Mouse (Mus musculus) mouse embryonic stem cell (cell line): Measurements from ENCODE around the gene Coq10a.

ENCODE experiments used
- in situ Hi-C, 2 experiments: fragments of 300-500 bp; cut with MboI; formaldehyde crosslinking; loops; 1 replicate in 1 of 2; 3 replicates in 1 of 2; pipeline ENCODE4 v1.14.3; 2019 to 2020; ENCODE audit warnings: low sequenced_read_pairs in 2 of 2, low pct_unique_long_range_greater_than_20kb in 1 of 2, mixed read lengths in 1 of 2; ENCODE audit not compliant: unreplicated experiment in 1 of 2

Coq10a gene

GRCm38 (mm10) chr10:128390366-128390765 is 21.6 kb upstream of the Coq10a start:
- in situ Hi-C loops, result no loop called here

DNA sequence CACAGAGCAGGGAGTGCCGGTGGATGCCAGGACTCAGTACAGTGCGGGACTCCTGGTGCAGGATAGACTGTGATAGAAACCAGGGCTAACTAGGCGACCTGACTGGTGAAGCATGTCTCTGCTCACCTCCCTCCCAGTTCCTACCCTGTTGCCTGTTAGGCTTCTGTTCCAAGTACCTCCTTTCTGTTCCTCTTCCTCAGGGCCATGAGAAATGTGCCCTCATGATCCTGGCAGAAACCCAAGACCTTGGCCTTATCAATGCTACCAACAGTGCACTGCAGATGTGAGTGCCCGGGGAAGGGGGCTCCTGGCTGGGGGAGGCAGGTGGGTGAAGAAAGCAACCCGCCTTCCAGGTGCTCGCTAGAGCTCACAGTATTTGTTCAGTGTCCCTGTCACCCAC is 20.8 kb upstream of the Coq10a start:
- in situ Hi-C loops, result no loop called here

DNA sequence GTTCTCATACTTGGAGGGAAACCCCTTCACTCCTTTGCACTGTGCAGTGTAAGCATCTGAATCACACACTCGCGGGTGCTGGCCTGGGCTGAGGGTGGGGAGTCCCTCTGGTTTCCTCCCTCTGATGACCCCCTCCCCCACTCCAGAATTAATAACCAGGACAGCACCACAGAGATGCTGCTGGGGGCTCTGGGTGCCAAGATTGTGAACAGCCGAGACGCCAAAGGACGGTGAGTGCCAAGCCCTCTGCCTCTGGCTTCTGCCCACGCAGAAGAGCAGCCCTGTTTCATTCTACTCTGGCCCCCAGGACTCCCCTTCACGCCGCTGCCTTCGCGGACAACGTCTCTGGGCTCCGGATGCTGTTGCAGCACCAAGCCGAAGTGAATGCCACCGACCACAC is 20.1 kb upstream of the Coq10a start:
- in situ Hi-C loops, result no loop called here

GRCm38 (mm10) chr10:128385902-128386301 is 17.1 kb upstream of the Coq10a start:
- in situ Hi-C loops, result no loop called here

GRCm38 (mm10) chr10:128382482-128382881 is 13.7 kb upstream of the Coq10a start:
- in situ Hi-C loops, result no loop called here

DNA sequence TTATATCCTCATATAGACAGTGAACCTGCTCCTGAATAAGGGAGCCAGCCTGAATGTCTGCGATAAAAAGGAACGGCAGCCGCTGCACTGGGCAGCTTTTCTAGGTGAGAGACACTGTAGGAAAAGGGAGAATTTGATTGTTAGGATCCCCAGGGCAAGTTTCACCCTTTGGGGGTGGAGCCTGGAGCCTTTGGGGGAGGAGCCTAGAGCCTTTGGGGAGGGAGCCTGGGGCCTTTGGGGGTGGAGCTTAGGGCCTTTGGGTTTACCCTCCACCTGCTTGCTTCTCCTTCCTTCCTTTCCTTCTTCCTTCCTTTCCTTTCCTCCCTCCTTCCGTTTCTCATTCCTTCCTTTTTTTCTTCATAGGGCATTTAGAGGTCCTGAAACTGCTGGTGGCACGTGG is 11.8 kb upstream of the Coq10a start:
- in situ Hi-C loops, result no loop called here

GRCm38 (mm10) chr10:128379260-128379659 is 10.5 kb upstream of the Coq10a start:
- in situ Hi-C loops, result no loop called here

DNA sequence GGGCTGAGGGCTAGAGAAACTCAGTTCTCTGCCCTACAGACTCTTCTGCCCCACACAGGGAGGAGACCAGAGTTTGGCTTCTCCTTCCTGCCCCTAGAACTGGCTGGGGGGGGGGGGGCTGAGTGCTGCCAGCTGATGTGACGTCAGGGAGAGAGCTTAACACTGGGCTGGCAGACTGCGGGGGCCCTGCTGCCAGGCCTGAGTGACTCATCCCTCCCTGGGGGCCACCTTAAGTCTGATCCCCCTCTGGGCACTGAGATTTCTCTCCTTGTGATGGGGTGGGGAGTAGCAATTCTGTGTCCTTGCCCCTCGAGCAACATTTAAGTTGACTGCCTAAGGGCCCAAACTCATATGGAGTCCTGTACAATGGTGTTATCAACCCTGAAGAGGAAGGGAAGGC is 9.7 kb upstream of the Coq10a start:
- in situ Hi-C loops, result no loop called here

DNA sequence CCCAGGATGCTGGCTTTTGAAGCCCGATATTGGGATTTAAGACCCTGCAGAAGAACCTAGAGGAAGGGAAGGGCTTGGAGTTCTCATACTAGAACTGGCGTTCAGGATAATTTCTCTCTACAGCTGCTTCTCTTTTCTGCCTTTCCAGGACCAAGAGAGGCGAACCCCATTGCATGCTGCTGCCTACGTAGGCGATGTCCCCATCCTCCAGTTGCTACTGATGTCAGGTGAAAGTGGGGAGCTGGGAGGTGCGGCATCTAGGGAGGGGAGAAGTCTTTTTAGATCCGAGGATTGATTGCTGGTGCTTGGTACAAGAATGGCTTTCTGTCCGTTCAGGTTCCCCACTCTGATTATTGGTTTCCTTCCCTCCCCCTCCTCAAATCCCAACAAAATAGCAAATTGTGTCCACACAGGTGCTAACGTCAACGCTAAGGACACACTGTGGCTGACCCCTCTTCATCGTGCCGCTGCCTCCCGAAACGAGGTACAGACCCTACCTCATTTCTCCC is 9.2 kb upstream of the Coq10a start:
- in situ Hi-C loops, result no loop called here

GRCm38 (mm10) chr10:128377222-128377939 is 8.6 kb upstream of the Coq10a start:
- in situ Hi-C loops, result no loop called here

DNA sequence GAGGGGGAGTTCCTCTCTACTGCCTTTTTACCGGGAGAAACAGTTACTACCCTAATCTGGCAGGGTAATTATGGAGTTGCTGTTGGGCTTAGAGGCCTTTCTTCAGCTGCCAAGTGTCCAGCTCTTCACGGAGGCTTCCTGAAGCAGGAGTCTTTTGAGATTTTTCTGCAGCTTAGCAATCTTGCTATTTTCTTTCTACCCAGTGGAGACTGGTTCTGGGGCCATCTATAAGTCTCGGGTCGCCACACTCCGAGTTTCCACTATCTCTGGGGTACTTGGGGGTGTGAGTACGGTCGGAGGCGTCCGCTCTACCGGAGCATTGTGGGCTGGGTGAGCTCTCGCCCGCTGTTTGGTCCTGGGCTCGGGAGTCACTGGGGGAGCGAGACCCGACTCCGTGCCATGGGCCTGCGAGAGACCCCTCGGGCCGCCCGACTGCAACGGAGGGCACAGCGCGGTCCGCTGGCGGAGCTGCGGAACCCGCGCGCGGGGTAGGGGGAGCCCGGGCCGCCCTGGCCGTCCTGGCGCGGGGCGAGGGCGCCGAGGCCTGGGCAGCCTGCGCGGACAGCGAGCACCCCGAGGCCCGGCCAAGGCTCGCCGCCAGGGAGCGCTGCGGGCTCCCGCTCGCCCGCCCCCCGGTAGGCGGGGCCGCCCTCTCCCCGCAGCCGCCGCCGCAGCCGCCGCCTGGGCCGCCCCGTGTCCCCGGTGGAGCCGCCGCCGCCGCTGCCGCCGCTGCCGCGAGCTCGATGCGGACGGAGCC is 7.8 kb upstream of the Coq10a start, which contains the start of gene Ankrd52:
TSS of gene Ankrd52 (plus strand) at position 661 of the 757 bp plus-strand sequence.
- in situ Hi-C loops, result no loop called here

DNA sequence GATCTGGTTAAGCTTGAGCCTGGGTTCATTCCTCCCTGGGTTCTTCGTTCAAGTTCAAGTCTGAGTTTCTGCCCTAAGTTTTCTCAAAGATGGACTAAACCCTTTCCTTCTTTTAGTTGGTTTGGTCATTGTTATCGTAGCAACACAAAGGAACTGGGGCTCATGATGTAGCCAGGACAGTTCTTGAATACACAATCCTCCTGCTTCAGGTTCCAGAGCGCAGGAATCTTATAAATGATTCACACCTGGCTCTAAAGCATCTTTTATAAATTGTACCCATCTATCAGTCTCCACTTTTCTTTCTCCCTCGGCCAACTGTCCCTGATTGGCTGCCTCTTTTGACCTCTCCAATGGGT is 7.3 kb upstream of the Coq10a start:
- in situ Hi-C loops, result no loop called here

GRCm38 (mm10) chr10:128374393-128374792 is 5.6 kb upstream of the Coq10a start:
- in situ Hi-C loops, result no loop called here

- in situ Hi-C loops, result no loop called here
These were observed 4.4 kb upstream of the Coq10a start for GRCm38 (mm10) chr10:128372989-128373748.

GRCm38 (mm10) chr10:128372142-128372541 is 3.3 kb upstream of the Coq10a start:
- in situ Hi-C loops, result no loop called here

DNA sequence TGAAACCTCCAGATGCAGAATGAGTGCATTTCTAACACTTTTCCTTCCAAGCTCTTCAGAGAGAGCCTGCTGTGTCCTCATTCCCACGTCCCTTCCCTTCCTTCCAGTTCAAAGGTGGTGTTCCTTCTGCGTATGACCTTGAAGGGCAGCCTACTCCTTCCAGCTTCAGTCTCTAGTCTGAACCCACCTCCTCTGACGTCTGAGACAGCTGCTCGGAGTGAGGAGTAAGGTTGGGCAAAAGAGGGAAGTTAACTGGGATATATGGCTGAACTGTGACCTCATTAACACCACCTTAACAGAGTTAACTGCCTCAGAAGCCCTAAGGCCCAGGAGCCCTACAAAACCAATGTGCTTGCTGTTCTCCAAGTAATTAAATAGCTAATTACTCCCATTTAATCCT is 1.8 kb upstream of the Coq10a start:
- in situ Hi-C loops, result no loop called here

DNA sequence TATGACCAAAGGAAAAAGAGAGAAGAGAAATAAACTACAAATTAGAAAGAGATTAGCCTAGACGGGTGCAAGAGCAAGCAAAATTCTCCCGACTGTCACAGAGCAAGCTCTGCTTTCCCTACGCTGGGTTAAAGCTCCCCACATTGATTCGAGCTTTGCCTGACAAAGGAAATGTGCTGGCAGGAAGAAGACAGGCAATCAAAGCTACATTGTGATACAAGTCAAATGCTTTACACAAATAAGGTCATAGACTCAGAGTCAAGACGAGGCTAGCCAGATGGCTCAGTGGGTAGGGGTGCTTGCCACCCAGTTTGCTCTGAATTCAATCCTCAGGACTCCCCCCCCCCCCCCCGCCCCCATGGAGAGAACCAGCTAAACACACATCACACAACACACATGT is 1.2 kb upstream of the Coq10a start:
- in situ Hi-C loops, result no loop called here

GRCm38 (mm10) chr10:128369599-128369998 is 802 bp upstream of the Coq10a start:
- in situ Hi-C loops, result no loop called here

- in situ Hi-C loops, result no loop called here
These were observed 384 bp upstream of the Coq10a start for GRCm38 (mm10) chr10:128369218-128369543.
